Mouse (Mus musculus): ENCODE data around the gene Itga2.

The Itga2 gene

GRCm38 (mm10) chr13:114817751-114818360 is 114.0 kb downstream of the Itga2 start, which contains the start of gene Mocs2:
Gene Mocs2, plus strand, starts transcription at chr13:114818236.
- DNase-seq, result peak; percentile 98

- DNase-seq, result no peak
These were observed 122.2 kb downstream of the Itga2 start for GRCm38 (mm10) chr13:114809624-114810210.

GRCm38 (mm10) chr13:114802971-114803370 is 128.9 kb downstream of the Itga2 start:
- DNase-seq, result no peak

GRCm38 (mm10) chr13:114801857-114802256 is 130.0 kb downstream of the Itga2 start:
- DNase-seq, result no peak

GRCm38 (mm10) chr13:114793250-114794030 is 138.5 kb downstream of the Itga2 start:
- DNase-seq, result peak; percentile 73

GRCm38 (mm10) chr13:114791511-114791910 is 140.4 kb downstream of the Itga2 start:
- peak; percentile 54 for DNase-seq
